8 mouse cellular contexts compared by ENCODE assay signal in the genomic region with DNA sequence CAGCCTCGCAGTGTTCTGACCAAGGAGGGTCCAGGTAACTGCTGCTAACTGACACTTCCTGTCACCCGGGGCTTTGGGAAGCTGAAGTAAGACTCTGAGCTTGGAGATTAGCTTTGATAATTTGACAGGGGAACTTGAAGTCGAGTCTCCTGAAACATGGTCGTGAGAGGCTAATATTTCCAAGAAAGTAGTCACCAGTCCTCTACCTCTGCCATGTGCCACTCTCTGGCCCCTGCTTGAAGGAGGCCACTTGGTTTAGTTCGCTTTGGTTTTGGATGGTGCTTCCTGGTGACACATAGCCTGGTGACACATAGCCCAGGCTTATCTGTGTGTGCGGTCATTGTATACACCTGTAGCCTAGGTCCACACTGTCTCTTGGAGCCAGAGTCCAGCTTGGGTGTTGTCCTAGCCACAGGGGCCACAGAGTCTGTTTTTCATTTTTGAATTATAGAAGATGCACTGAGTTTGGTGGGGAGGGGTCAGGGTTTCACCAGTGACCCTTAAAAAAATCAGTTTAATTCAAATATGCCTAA. TPM values are rescaled to one million over a fixed set of nuclear protein-coding genes. Genes with fewer than 3 reads are reported as not detected.
DNase-seq lines count a peak whose midpoint lies in the region; ATAC-seq and TF ChIP-seq lines count a peak whose summit lies in the region.

A gene (plus strand): TSS at position 51 of the 533 bp plus-strand sequence.

- no peak for TF ChIP-seq POLR2A in myocyte (IDR thresholded peaks at IDR 0.05; ENCODE audit: insufficient read length, low read depth)

- H3K79me2 ChIP-seq in myocyte (ENCODE audit: control insufficient read depth, insufficient read depth): no peaks in the 10 kb centered on the region

- no peak for ATAC-seq in activated CD4-positive, CD25-positive, alpha-beta regulatory T cell, adult 4 months
- ATAC-seq in forebrain, postnatal 0 days: no peak
- peak; percentile 86 for ATAC-seq in intestine, postnatal 0 days

- no peak for TF ChIP-seq CTCF in forebrain, postnatal 0 days (IDR thresholded peaks at IDR 0.05; ENCODE audit: low read depth)
- no peak for TF ChIP-seq CTCF in intestine, postnatal 0 days (IDR thresholded peaks at IDR 0.05; ENCODE audit: low read depth)

- H3K36me3 ChIP-seq in forebrain, postnatal 0 days (ENCODE audit: insufficient read depth): no peaks in the 10 kb centered on the region
- H3K36me3 ChIP-seq in intestine, postnatal 0 days (ENCODE audit: control insufficient read depth, insufficient read depth): no peaks in the 10 kb centered on the region
- H3K36me3 ChIP-seq in myocyte (ENCODE audit: control insufficient read depth, insufficient read depth): no peaks in the 10 kb centered on the region

- H3K4me3 ChIP-seq in forebrain, postnatal 0 days (ENCODE audit: low read depth, low read length): no peak within 1 kb of the TSS
- no peak within 1 kb of the TSS for H3K4me3 ChIP-seq in intestine, postnatal 0 days (ENCODE audit: low read depth, low read length)
- H3K4me3 ChIP-seq in myocyte: no peak within 1 kb of the TSS

- no peak for DNase-seq in heart, adult 18-20 months
- no peak for DNase-seq in heart, adult 9 months (ENCODE audit: low spot score in 2 of 2)
- no peak for DNase-seq in forebrain, postnatal 0 days
- no peak for DNase-seq in testis, postnatal 10 days (ENCODE audit: low spot score)
- no peak for DNase-seq in c-Kit-positive CD71-positive TER-119-positive erythroid progenitor cells, embryonic 14.5 days (ENCODE audit: low spot score)

- H3K4me1 ChIP-seq in forebrain, postnatal 0 days (ENCODE audit: insufficient read depth): no peaks in the 10 kb centered on the region; the same call in 1 of the 2 replicates
- H3K4me1 ChIP-seq in intestine, postnatal 0 days (replicated peaks; ENCODE audit: control insufficient read depth, insufficient read depth, low read length): no peaks in the 10 kb centered on the region

- H3ac ChIP-seq in myocyte (ENCODE audit: control insufficient read depth, insufficient read length): no peak within 1 kb of the TSS

- WGBS in forebrain, postnatal 0 days: 62% methylated on average over 6 of the region's 6 CpGs
- WGBS in intestine, postnatal 0 days: 53% methylated on average over 6 of the region's 6 CpGs

- no peaks in the 10 kb centered on the region for H3K27me3 ChIP-seq in forebrain, postnatal 0 days (ENCODE audit: insufficient read depth, low read length)
- H3K27me3 ChIP-seq in intestine, postnatal 0 days (replicated peaks; ENCODE audit: control insufficient read depth, insufficient read depth, low read length): no peaks in the 10 kb centered on the region
- peaks cover 15% of the 10 kb centered on the region for H3K27me3 ChIP-seq in myocyte (ENCODE audit: control insufficient read depth, insufficient read depth, insufficient read length)

- H3K9me3 ChIP-seq in forebrain, postnatal 0 days (ENCODE audit: low read length): no peaks in the 10 kb centered on the region
- no peaks in the 10 kb centered on the region for H3K9me3 ChIP-seq in intestine, postnatal 0 days (ENCODE audit: control insufficient read depth)

- H3K9ac ChIP-seq in forebrain, postnatal 0 days: no peak within 1 kb of the TSS
- no peak within 1 kb of the TSS for H3K9ac ChIP-seq in intestine, postnatal 0 days (ENCODE audit: low read depth, low read length)

- H3K27ac ChIP-seq in forebrain, postnatal 0 days (ENCODE audit: low read depth, low read length): no peak within 1 kb of the TSS
- H3K27ac ChIP-seq in intestine, postnatal 0 days (ENCODE audit: low read depth, low read length): no peak within 1 kb of the TSS

- no peak within 1 kb of the TSS for H3K4me2 ChIP-seq in forebrain, postnatal 0 days (ENCODE audit: low read depth)
- no peak within 1 kb of the TSS for H3K4me2 ChIP-seq in intestine, postnatal 0 days (replicated peaks; ENCODE audit: low read depth)
- H3K4me2 ChIP-seq in myocyte (ENCODE audit: low read depth): no peak within 1 kb of the TSS

TF ChIP-seq in myocyte, 11 proteins besides CTCF, POLR2A, EP300 and RAD21:
- no peak for TF ChIP-seq USF1 (IDR thresholded peaks at IDR 0.05; ENCODE audit: low read depth)

RNA-seq across cellular contexts. Expression of the gene that starts here (rescaled TPM):
- 10 to 100 TPM; 21.5 to 25.9 TPM for total RNA-seq in heart, adult 18-20 months (2021)
- polyA plus RNA-seq in activated CD4-positive, CD25-positive, alpha-beta regulatory T cell, adult 4 months (2017; shearing (Covaris generic)): 10 to 100 TPM; 45.2 to 51.1 TPM
- 56.1 and 63.5 TPM in 2 replicates for total RNA-seq in forebrain, postnatal 0 days (2014; rRNA removed)
- 34.7 and 47.3 TPM in 2 replicates for polyA plus RNA-seq in forebrain, postnatal 0 days (2015; fragmentation: Nextera tagmentation; extraction: Ambion mirVana)
- polyA plus RNA-seq in intestine, postnatal 0 days (2015; fragmentation: Nextera tagmentation; extraction: Ambion mirVana): 30.1 and 30.8 TPM in 2 replicates
- polyA plus RNA-seq in myocyte (2012; fragmentation: generic; extraction: Trizol): 40.4 TPM
